Mouse (Mus musculus): ENCODE measurements around the gene Olfr740.

The Olfr740 gene

GRCm38 (mm10) chr14:50445245-50445644 is at the start of gene Olfr740:
TSS of gene Olfr740 (plus strand) at chr14:50445545.
- in situ Hi-C loops (cut with MboI, MseI): no loop called here

DNA sequence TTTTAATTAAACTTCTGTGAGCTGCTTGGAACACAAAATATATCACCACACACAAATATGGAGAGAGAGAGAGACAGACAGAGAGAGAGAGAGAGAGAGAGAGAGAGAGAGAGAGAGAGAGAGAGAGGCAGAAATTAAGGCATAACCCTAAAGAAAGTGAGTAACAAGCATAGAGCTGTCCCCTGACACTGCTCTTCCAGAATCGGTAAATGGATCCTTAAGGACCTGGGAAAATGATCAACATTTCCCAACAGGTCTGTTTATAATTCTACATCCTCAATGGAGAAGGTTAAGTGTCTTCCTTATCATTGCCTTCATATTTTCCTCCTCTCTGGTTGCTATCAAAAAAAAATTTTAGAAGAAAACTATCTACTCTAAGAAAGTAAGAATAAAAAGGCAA is 38.1 kb upstream of the Olfr740 start, which contains the start of gene Olfr738:
Olfr738 (plus strand) TSS at position 301 of the 400 bp plus-strand sequence.
- in situ Hi-C loops (cut with MboI, MseI): no loop called here

- in situ Hi-C loops (cut with MboI, MseI): no loop called here
Observed at GRCm38 (mm10) chr14:50418326-50418725, 27.0 kb upstream of the Olfr740 start, which contains the start of gene Olfr739. TSS of gene Olfr739 (plus strand) at chr14:50418626.

GRCm38 (mm10) chr14:50472438-50472837 is 27.1 kb downstream of the Olfr740 start, which contains the start of gene Olfr741:
TSS of gene Olfr741 (plus strand) at chr14:50472738.
- in situ Hi-C loops (cut with MboI, MseI): no loop called here

DNA sequence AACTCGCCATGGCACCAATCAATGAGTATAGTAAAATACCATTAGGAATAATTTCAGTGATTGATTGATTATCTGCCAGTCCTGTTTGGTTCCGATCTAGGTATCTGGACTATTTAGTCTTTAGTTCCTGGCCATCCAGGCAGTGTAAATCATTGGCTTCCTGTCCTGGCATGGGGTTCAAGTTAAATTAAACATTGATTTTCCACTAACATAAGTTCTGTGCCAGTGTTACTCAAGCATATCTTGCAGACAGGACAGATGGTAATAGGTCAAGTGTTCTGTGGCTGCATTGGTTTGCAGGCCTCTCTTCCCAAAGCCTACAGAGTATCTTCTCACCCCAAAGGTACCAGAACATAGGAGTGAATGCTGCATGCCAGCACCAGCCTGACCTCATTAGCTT is 33.1 kb downstream of the Olfr740 start:
- in situ Hi-C loops (cut with MboI, MseI): loop anchor here in 1 of 2 experiments (25.0 kb wide), 1 partner anchor 1716 kb away; no protein-coding TSS in a partner anchor

GRCm38 (mm10) chr14:50503300-50503699 is 58.0 kb downstream of the Olfr740 start, which contains the start of gene Olfr742:
TSS of gene Olfr742 (plus strand) at chr14:50503600.
- in situ Hi-C loops (cut with MboI, MseI): no loop called here

Measured in T-helper 17 cell (primary cell).